Mouse (Mus musculus) C2C12 (cell line): Measurements from ENCODE around the gene Mybbp1a.

Experiments
- CTCF ChIP-seq: IDR thresholded peaks from one replicate; pipeline ENCODE4 v1.5.1; 2011; ENCODE audit not compliant: control insufficient read depth, insufficient read depth, insufficient read length
- MYOD1 ChIP-seq: IDR thresholded peaks from one replicate; pipeline ENCODE4 v1.6.1; 2011; ENCODE audit warnings: low read depth; ENCODE audit not compliant: control insufficient read depth, insufficient read length
- USF1 ChIP-seq: IDR thresholded peaks from one replicate; pipeline ENCODE4 v1.6.1; 2011; ENCODE audit warnings: low read depth, mild to moderate bottlenecking, control low read depth, moderate library complexity

DNA sequence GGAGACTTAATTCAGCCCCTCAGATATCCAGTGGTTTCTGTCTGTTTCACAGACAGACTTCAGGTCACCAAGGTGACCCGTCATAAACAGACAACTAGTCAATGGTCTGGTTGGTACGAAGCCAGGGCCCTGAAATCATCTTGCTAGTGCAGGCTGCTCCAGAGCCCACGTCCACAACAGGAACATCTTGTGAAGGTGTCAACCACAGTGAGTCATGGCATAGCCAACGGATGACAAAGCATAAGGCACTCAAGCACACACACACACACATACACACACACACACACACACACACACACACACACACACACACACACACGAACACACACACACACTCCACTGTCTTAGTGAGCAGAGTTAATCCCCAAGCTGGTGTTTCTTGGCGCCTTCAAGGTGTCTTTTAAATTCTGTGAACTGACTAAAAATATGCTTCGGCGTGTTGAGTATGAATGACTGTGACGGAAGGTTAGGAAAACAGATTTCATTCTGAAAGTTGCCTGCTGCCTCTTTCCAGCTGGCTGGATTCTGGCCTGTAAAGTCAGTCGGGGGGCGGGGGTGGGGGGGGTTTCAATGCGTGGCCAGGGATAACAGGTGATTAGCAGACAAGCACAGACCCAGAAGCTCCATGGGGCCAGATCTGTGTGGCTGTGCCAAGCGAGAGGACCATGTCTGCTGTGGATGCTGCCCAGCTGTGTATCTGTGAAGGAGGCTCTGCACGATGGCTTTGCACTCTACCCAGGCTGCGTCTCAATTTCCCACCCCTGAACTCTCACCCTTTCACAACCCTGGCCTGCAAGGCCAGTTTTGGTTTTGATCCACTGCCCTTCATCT lies 50.2 kb downstream of the Mybbp1a start:
- no peak for TF ChIP-seq CTCF
- TF ChIP-seq USF1: no peak
- no peak for TF ChIP-seq MYOD1
